Mouse (Mus musculus) heart, embryonic 15.5 days (tissue): Measurements from ENCODE around the gene Ube2r2. TPM values are rescaled to one million over a fixed set of nuclear protein-coding genes. Genes with fewer than 3 reads are reported as not detected.
A peak's percentile ranks its signal among the peaks of the same experiment; 100 is the strongest.

Experiments
- ATAC-seq: fragments of 200-750 bp; cut with Nextera tagmentation; replicated peaks from 2 replicates; pipeline ENCODE4 v1.8.0; 2017; ENCODE audit warnings: low read depth, moderate TSS enrichment; ENCODE audit not compliant: insufficient number of reproducible peaks, insufficient read depth, low FRiP score
- H3K27ac ChIP-seq: fragments of 300-500 bp; sonication (generic); 2 replicates; pipeline ENCODE4 v1.5.1; 2015; ENCODE audit warnings: mild to moderate bottlenecking, inconsistent platforms
- H3K27me3 ChIP-seq: fragments of 300-500 bp; sonication (generic); 2 replicates; pipeline ENCODE4 v1.6.1; 2015; ENCODE audit warnings: inconsistent platforms
- H3K36me3 ChIP-seq: fragments of 300-500 bp; sonication (generic); 2 replicates; pipeline ENCODE4 v1.6.1; 2015; ENCODE audit warnings: mild to moderate bottlenecking, inconsistent platforms
- H3K4me1 ChIP-seq: fragments of 300-500 bp; sonication (generic); replicated peaks from 2 replicates; pipeline ENCODE4 v1.6.1; 2015; ENCODE audit warnings: inconsistent platforms
- H3K4me2 ChIP-seq: fragments of 300-500 bp; sonication (generic); 2 replicates; pipeline ENCODE4 v1.6.1; 2015; ENCODE audit warnings: inconsistent platforms, mild to moderate bottlenecking, moderate library complexity
- H3K4me3 ChIP-seq: fragments of 300-500 bp; sonication (generic); 2 replicates; pipeline ENCODE4 v1.5.1; 2015; ENCODE audit warnings: mild to moderate bottlenecking, inconsistent platforms
- H3K9ac ChIP-seq: fragments of 300-500 bp; sonication (generic); 2 replicates; pipeline ENCODE4 v1.6.1; 2015; ENCODE audit warnings: mild to moderate bottlenecking, inconsistent platforms
- H3K9me3 ChIP-seq: fragments of 300-500 bp; sonication (generic); replicated peaks from 2 replicates; pipeline ENCODE4 v1.6.1; 2016; ENCODE audit warnings: inconsistent platforms
- WGBS: fragments of 180-500 bp; shearing (Covaris S2); methylation state at CpG from one replicate; pipeline ENCODE4 v1.1.7; 2015; ENCODE audit warnings: mixed read lengths; 5-methylcytosine and 5-hydroxymethylcytosine counted together
- polyA plus RNA-seq: library from polyadenylated mRNA; unstranded; fragments of >200 nt; fragmentation: Nextera tagmentation; extraction: Ambion mirVana; gene quantifications from 2 replicates; pipeline ENCODE4 v1.2.1, GENCODE M21; 2015

The Ube2r2 gene
- polyA plus RNA-seq, 1 experiment from 2014 or later = 73.1 TPM

- Histone ChIP-seq H3K4me3 (no peak overlapping the region), H3K36me3 (peaks cover 46% of the 10 kb centered on the region), H3K4me1 (no peaks in the 10 kb centered on the region), H3K4me2 (no peak overlapping the region), H3K27ac (no peak overlapping the region), H3K27me3 (no peaks in the 10 kb centered on the region), H3K9ac (no peak overlapping the region), H3K9me3 (no peaks in the 10 kb centered on the region)
- WGBS = 92% methylated on average over 2 of the region's 2 CpGs
- no peak for ATAC-seq
Measured at GRCm38 (mm10) chr4:41189809-41190208, 54.3 kb downstream of the Ube2r2 start.

GRCm38 (mm10) chr4:41192544-41193512 lies 57.3 kb downstream of the Ube2r2 start:
- Histone ChIP-seq H3K4me2 (no peak overlapping the region), H3K9ac (no peak overlapping the region), H3K27me3 (no peaks in the 10 kb centered on the region), H3K4me1 (peaks cover 13% of the 10 kb centered on the region), H3K4me3 (no peak overlapping the region), H3K27ac (no peak overlapping the region), H3K9me3 (no peaks in the 10 kb centered on the region), H3K36me3 (peaks cover 64% of the 10 kb centered on the region)
- WGBS = 65% methylated on average over 14 of the region's 14 CpGs
- no peak for ATAC-seq

- no peak overlapping the region for H3K4me2 ChIP-seq
- H3K27ac ChIP-seq = no peak overlapping the region
- ATAC-seq = no peak
- peaks cover 13% of the 10 kb centered on the region for H3K4me1 ChIP-seq
- no peak overlapping the region for H3K4me3 ChIP-seq
- WGBS = 90% methylated on average over 15 of the region's 15 CpGs
- no peaks in the 10 kb centered on the region for H3K9me3 ChIP-seq
- no peak overlapping the region for H3K9ac ChIP-seq
- H3K27me3 ChIP-seq = no peaks in the 10 kb centered on the region
- peaks cover 75% of the 10 kb centered on the region for H3K36me3 ChIP-seq
Measured at GRCm38 (mm10) chr4:41195328-41195727, 59.8 kb downstream of the Ube2r2 start.

GRCm38 (mm10) chr4:41196861-41197610 lies 61.5 kb downstream of the Ube2r2 start:
- Histone ChIP-seq H3K9ac (0 out of 2 replicates have a peak overlapping the region, but pooled peaks have one; percentile 17), H3K36me3 (peaks cover 87% of the 10 kb centered on the region), H3K27ac (peak overlapping the region; percentile 62), H3K4me3 (no peak overlapping the region), H3K27me3 (no peaks in the 10 kb centered on the region), H3K4me1 (peaks cover 13% of the 10 kb centered on the region), H3K4me2 (no peak overlapping the region), H3K9me3 (no peaks in the 10 kb centered on the region)
- 0 out of 2 replicates have a peak, but pooled peaks have one; percentile 5 for ATAC-seq
- 50% methylated on average over 3 of the region's 3 CpGs for WGBS

GRCm38 (mm10) chr4:41202135-41202534 lies 66.6 kb downstream of the Ube2r2 start:
- Histone ChIP-seq H3K4me2 (no peak overlapping the region), H3K36me3 (peaks cover 92% of the 10 kb centered on the region), H3K27me3 (no peaks in the 10 kb centered on the region), H3K4me3 (no peak overlapping the region), H3K9ac (no peak overlapping the region), H3K27ac (no peak overlapping the region), H3K9me3 (no peaks in the 10 kb centered on the region), H3K4me1 (peaks cover 4% of the 10 kb centered on the region)
- ATAC-seq = no peak
- 89% methylated on average over 8 of the region's 8 CpGs for WGBS

- peaks cover 95% of the 10 kb centered on the region for H3K36me3 ChIP-seq
- no peak overlapping the region for H3K27ac ChIP-seq
- H3K9ac ChIP-seq = no peak overlapping the region
- no peaks in the 10 kb centered on the region for H3K9me3 ChIP-seq
- no peaks in the 10 kb centered on the region for H3K4me1 ChIP-seq
- no peak overlapping the region for H3K4me2 ChIP-seq
- 74% methylated on average over 8 of the region's 8 CpGs for WGBS
- H3K27me3 ChIP-seq = no peaks in the 10 kb centered on the region
- H3K4me3 ChIP-seq = no peak overlapping the region
- no peak for ATAC-seq
Measured at GRCm38 (mm10) chr4:41205751-41206150, 70.2 kb downstream of the Ube2r2 start.

- Histone ChIP-seq H3K9ac (no peak overlapping the region), H3K4me2 (no peak overlapping the region), H3K4me1 (no peaks in the 10 kb centered on the region), H3K4me3 (no peak overlapping the region), H3K27me3 (no peaks in the 10 kb centered on the region), H3K36me3 (peaks cover 88% of the 10 kb centered on the region), H3K27ac (no peak overlapping the region), H3K9me3 (no peaks in the 10 kb centered on the region)
- 71% methylated on average over 4 of the region's 4 CpGs for WGBS
- ATAC-seq = no peak
Measured at GRCm38 (mm10) chr4:41208050-41208449, 72.5 kb downstream of the Ube2r2 start.

- Histone ChIP-seq H3K27ac (no peak overlapping the region), H3K4me3 (no peak overlapping the region), H3K9me3 (no peaks in the 10 kb centered on the region), H3K27me3 (no peaks in the 10 kb centered on the region), H3K36me3 (peaks cover 89% of the 10 kb centered on the region), H3K4me1 (no peaks in the 10 kb centered on the region), H3K9ac (no peak overlapping the region), H3K4me2 (no peak overlapping the region)
- WGBS = 79% methylated on average over 1 of the region's 1 CpGs
- no peak for ATAC-seq
Measured at GRCm38 (mm10) chr4:41225412-41225811, 89.9 kb downstream of the Ube2r2 start.

GRCm38 (mm10) chr4:41226351-41226750 lies 90.8 kb downstream of the Ube2r2 start:
- no peak overlapping the region for H3K9ac ChIP-seq
- no peak overlapping the region for H3K4me3 ChIP-seq
- H3K27me3 ChIP-seq = no peaks in the 10 kb centered on the region
- no peaks in the 10 kb centered on the region for H3K4me1 ChIP-seq
- no peak overlapping the region for H3K4me2 ChIP-seq
- WGBS = 80% methylated on average over 3 of the region's 3 CpGs
- peaks cover 85% of the 10 kb centered on the region for H3K36me3 ChIP-seq
- ATAC-seq = no peak
- no peaks in the 10 kb centered on the region for H3K9me3 ChIP-seq
- H3K27ac ChIP-seq = no peak overlapping the region

GRCm38 (mm10) chr4:41235621-41236020 lies 100.1 kb downstream of the Ube2r2 start:
- no peaks in the 10 kb centered on the region for H3K27me3 ChIP-seq
- WGBS = 54% methylated on average over 5 of the region's 5 CpGs
- no peak for ATAC-seq
- no peaks in the 10 kb centered on the region for H3K4me1 ChIP-seq
- no peak overlapping the region for H3K4me2 ChIP-seq
- peaks cover 44% of the 10 kb centered on the region for H3K36me3 ChIP-seq
- no peak overlapping the region for H3K27ac ChIP-seq
- no peak overlapping the region for H3K4me3 ChIP-seq
- no peaks in the 10 kb centered on the region for H3K9me3 ChIP-seq
- no peak overlapping the region for H3K9ac ChIP-seq

GRCm38 (mm10) chr4:41240916-41241315 lies 105.4 kb downstream of the Ube2r2 start:
- no peak for ATAC-seq
- Histone ChIP-seq H3K27me3 (no peaks in the 10 kb centered on the region), H3K9ac (no peak overlapping the region), H3K4me2 (no peak overlapping the region), H3K27ac (no peak overlapping the region), H3K36me3 (peaks cover 18% of the 10 kb centered on the region), H3K4me3 (no peak overlapping the region), H3K4me1 (no peaks in the 10 kb centered on the region), H3K9me3 (no peaks in the 10 kb centered on the region)
- WGBS = 70% methylated on average over 3 of the region's 3 CpGs
